Mouse (Mus musculus) lung, postnatal 0 days (tissue): ENCODE results near the gene Mbnl2.

Experiments
- CTCF ChIP-seq: IDR thresholded peaks from 2 replicates; pipeline ENCODE4 v1.5.1; 2016; ENCODE audit warnings: antibody characterized with exemption, mild to moderate bottlenecking
- EP300 ChIP-seq: IDR thresholded peaks from 2 replicates; pipeline ENCODE4 v1.6.1; 2016; ENCODE audit warnings: antibody characterized with exemption, mild to moderate bottlenecking, control low read depth

DNA sequence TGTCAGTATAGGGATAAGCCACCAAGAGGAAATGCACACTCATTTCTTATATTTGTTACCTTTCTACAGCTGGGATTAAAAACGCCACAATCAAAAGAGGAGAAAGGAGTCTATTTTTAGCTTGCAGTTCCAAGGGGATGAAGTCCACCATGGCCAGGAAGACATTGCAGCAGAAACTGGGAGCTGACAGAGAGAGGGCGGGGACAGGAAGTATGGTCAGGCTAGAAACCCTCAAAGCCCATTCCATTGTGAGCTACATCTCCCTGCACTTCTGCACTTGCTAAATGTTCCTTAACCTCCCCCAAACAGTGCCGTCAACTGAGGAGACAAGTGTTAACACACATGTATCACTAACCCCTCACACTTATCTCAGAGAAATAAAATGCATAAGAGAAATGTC is 5.4 kb upstream of the Mbnl2 start:
- TF ChIP-seq CTCF (no peak), EP300 (no peak)
